Mouse (Mus musculus) left cerebral cortex, postnatal 10 days (tissue): Measurements from ENCODE around the gene Kcnj9. TPM values are rescaled to one million over a fixed set of nuclear protein-coding genes. Genes with fewer than 3 reads are reported as not detected.

ENCODE experiments used
- DNase-seq, 2 experiments: peaks; one replicate each; pipeline ENCODE4 v3.0.0; 2021 to 2022; ENCODE audit warnings: low spot score in 2 of 2, mixed read lengths in 1 of 2; ENCODE audit errors: extremely low spot score in 1 of 2
- intact Hi-C: fragments of 180-260 bp; cut with DNase I; formaldehyde crosslinking; loops from one replicate; pipeline ENCODE4 v1.15.1; 2025
- total RNA-seq, 2 experiments: library from RNA; stranded (reverse); gene quantifications; 2 replicates each; pipeline ENCODE4 v1.2.3; 2021

Kcnj9 gene
- total RNA-seq = 10 to 100 TPM; 77.8 to 84.5 TPM

DNA sequence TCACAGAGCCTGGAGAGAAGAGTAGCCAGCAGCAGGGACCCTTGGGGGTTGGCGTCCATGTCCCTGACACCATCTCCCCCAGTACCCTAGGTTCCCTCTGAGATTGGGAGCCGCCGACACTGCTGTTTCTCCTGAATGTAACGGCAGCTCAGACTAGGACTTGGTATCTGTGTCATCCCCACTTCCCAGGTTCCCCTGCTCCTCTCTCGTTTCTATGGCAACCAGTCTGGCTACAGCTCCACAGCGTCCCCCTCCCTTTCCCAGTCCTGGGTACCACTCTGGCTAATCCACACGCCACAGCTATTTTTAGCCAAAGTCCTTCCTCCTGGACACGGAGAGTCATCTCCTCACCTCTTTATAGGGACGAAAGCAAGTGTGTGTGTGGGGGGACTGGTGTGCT lies at the start of gene Kcnj9:
Gene Kcnj9, minus strand, starts transcription at position 188 of the 400 bp plus-strand sequence.
- intact Hi-C loops = loop anchor here (5.0 kb wide), 1 partner anchor 33 kb away; no protein-coding TSS in a partner anchor
- DNase-seq = peak; percentile 72 to 88

DNA sequence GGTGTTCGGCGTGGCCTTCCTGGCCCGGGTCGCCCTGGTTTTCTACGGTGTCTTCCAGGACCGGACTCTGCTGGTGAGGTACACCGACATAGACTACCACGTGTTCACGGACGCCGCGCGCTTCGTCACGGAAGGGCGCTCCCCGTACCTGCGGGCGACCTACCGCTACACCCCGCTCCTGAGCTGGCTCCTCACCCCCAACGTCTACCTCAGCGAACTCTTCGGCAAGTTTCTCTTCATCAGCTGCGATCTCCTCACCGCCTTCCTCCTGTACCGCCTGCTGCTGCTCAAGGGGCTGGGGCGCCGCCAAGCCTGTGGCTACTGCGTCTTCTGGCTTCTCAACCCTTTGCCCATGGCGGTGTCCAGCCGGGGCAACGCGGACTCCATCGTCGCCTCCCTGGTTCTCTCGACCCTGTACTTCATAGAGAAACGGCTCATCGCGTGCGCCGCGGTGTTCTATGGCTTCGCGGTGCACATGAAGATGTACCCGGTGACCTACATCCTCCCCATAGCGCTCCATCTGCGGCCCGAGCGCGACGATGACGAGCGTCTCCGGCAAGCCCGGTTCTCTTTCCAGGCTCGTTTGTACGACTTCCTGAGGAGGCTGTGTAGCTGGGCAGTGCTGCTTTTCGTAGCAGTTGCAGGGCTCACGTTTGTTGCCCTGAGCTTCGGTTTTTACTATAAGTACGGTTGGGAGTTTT lies 47.8 kb upstream of the Kcnj9 start:
- intact Hi-C loops = no loop called here
- peak in 1 of 2 experiments; percentile 57 for DNase-seq

DNA sequence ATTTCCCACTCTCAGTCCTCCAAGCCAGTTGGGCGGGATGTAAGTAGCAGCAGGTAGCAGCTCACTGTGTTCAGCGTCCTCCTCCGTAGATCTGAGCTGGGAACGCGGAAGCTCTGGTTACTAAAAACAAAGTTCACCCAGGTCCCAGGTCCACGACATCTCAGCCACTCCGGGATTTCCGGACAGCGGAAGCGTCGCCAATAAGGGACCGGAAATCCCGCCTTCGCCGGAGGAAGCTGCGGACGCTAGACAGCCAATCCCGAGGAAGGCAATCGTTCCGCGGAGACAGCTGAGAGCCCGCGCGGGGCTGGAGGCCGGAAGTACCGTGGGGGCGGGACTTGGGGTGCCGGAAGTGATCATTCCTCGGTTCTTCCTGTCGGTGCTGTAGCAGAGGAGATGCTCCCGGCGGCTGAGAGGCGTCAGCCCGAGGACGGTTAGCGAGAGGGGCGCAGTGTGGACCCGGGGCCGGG lies 47.1 kb upstream of the Kcnj9 start, which contains the start of gene Pigm:
Gene Pigm, plus strand, starts transcription at position 349 of the 470 bp plus-strand sequence.
- intact Hi-C loops = no loop called here
- peak; percentile 97 to 99 for DNase-seq

DNA sequence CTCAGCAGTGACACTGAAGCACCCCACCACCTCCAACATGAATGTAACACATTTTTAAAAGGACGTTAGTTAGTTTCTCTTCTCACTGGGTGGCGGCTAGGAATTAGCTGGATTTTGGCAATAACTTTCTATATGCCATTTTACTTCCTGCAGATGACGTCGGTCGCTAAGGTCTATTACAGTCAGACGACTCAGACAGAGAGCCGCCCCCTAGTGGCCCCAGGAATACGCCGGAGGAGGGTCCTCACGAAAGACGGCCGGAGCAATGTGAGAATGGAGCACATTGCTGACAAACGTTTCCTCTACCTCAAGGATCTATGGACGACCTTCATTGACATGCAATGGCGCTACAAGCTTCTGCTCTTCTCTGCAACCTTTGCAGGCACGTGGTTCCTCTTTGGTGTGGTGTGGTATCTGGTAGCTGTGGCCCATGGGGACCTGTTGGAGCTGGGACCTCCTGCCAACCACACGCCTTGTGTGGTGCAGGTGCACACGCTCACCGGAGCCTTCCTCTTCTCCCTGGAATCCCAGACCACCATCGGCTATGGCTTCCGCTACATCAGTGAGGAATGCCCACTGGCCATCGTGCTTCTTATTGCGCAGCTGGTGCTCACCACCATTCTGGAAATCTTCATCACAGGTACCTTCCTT lies 39.8 kb upstream of the Kcnj9 start:
- peak in 1 of 2 experiments; percentile 78 for DNase-seq
- intact Hi-C loops = no loop called here

DNA sequence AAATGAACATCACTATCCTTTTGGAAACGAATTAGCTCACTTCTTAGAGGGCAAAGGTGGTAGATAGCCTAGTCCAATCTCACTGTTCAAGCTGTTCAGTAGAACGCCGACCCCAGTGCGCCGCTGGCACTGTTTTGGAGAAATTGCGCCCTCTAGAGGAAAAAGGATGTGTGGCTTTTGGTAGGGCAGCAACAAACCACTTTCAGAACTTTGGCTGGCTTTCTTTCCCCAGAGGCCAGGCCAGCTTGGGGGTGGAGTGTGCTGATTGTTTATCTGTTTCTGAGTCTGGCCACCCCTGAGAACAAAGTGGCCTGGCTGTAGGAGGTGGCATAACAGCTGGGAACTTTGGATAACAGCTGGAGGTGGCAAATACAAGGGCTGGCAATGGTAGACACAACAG lies 35.6 kb upstream of the Kcnj9 start:
- peak; percentile 69 for DNase-seq
- intact Hi-C loops = loop anchor here (5.0 kb wide), 1 partner anchor 37 kb away; the partner anchor contains the start of gene Kcnj9

DNA sequence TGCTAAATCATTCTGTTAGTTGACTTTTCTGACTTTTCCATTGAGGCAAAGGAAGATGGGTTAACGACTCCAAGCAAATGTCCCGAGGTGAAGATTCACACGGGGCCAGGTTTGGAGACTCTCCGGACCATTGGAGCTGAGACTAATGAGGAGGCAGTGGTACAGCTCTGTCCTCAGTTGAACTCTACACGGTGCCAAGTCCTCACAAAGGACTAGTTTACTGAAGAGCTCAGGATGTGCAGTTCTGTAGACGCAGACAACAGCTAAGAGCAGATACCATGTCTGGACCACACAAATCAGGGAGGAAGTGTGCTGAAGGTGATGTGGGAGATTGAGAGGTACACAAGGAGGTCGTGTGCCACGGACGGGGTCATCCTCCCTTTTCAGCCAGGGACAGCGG lies 29.2 kb upstream of the Kcnj9 start:
- intact Hi-C loops = no loop called here
- no peak for DNase-seq

DNA sequence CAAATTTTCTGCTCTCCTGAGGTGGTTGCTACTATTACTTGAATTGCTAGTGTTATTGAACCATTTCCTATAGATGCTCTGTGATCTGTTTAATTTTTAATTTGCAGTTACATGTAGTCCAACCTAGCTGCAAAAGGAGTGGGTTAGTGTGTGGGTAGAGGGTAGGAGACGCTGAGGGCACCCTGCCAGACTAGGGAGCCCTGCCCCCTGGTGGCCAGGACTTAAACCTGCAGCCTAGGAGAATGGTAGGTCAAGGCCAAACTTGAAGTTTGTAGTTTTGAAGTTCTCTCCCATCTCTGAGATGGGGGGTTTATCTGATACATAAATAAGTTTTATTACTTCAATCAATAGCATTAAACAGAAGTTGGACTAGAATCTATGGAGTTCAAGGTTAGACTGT lies 28.4 kb upstream of the Kcnj9 start:
- intact Hi-C loops = no loop called here
- DNase-seq = peak in 1 of 2 experiments; percentile 64

DNA sequence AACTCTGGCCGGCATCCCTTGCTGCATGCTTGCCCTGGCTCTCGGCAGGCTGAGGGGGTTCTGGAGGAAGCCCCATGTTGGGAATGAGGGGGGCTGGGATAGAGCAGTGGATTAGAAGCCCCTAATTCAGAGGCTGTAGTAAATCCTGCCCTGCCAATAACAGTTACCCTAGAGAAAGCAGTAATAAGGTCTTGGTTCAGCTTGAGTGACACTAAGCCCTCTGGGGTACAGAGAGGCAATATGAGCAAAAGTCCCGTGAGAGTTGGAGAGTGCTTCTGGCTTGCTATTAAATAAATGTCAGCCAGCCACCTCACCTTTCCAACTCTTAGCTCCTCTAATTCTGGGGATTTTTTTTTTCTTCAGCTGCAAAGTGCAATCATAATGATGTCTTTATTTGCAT lies 26.2 kb upstream of the Kcnj9 start:
- no peak for DNase-seq
- intact Hi-C loops = no loop called here

GRCm38 (mm10) chr1:172352453-172352852 lies 23.3 kb upstream of the Kcnj9 start:
- DNase-seq = no peak
- intact Hi-C loops = no loop called here

DNA sequence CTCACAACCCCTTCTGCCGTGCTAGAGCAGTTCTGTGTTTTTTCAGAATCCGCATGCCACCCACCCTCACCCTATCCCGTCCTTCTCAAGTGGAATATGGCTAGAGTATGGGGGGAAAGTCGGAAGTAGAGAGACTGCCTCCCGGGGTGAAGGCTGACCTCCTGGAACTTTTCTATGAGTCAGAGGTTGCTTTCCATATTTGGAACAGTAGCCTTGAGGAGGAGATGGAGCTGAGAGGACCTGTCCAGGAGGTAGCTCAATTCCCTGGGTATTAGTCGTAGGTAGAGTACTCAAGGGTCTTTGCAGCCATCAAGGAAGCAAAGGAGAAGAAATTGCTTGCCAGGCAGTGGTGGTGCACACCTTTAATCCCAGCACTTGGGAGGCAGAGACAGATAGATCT lies 22.9 kb upstream of the Kcnj9 start:
- intact Hi-C loops = no loop called here
- DNase-seq = no peak

- DNase-seq = peak; percentile 74 to 76
- intact Hi-C loops = no loop called here
These were observed 21.0 kb upstream of the Kcnj9 start for GRCm38 (mm10) chr1:172349916-172350812.

DNA sequence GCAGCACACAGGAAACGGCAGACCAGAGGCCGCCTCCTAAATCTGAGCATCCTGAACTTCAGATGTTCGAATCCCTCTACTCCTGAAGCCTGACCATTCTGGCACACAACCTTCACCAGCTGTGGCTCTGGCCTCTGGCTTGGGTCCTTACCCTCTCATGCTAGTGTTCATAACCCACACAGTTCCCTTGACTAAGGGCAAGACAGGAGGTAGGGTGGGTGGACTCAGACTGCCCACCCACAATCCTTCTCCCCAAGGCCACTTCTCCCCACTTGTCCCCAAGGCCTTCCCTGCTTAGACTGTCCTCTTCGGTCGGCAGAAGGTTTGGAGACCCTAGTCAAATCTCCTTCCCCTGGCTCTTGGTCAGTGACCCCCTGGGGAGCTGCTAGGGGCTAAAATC lies 20.4 kb upstream of the Kcnj9 start:
- intact Hi-C loops = no loop called here

DNA sequence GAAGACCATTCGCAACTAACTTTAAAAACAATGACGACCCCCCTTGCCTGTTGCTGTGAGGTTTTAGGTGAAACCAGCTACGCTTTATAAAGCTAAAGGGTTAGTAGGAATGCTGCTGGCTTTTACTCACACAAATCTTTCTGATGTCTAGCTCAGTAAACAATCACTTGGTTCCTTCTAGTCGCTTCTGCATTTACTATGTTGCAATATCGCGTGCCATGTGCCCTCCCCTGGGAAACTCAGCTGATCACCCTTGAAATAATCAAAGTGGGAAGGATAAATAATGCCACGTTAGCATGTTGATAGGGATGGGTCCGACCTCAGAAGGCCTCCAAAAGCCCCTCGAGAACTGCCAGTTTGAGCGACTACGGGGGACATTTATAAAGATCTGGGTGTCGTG lies 18.3 kb upstream of the Kcnj9 start:
- intact Hi-C loops = no loop called here
- no peak for DNase-seq

More for the DNA sequence above, 20.4 kb upstream of the Kcnj9 start:
- DNase-seq = no peak

GRCm38 (mm10) chr1:172346707-172347106 lies 17.6 kb upstream of the Kcnj9 start:
- intact Hi-C loops = no loop called here

DNA sequence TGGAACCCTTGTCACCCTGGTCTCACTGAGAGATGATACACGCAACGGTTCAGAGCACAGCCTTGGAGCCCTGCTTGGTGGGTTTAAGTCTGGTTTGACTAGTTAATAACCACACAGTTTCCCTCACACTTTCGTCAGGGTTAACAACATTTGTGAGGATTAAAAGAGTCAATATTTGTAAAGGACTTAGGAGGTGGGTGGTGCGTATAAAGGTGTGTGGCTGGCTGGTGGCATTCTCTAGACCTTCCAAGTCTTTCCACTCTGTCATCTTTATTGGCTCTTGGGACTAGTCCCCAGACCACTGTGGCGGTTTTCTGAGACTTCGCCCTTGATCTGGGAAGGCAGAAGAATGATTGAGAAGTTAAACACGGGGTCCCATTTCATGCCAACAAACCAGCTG lies 15.7 kb upstream of the Kcnj9 start:
- intact Hi-C loops = no loop called here
- no peak for DNase-seq

More at GRCm38 (mm10) chr1:172346707-172347106, 17.6 kb upstream of the Kcnj9 start:
- no peak for DNase-seq

GRCm38 (mm10) chr1:172343914-172344313 lies 14.8 kb upstream of the Kcnj9 start:
- peak; percentile 34 to 42 for DNase-seq

DNA sequence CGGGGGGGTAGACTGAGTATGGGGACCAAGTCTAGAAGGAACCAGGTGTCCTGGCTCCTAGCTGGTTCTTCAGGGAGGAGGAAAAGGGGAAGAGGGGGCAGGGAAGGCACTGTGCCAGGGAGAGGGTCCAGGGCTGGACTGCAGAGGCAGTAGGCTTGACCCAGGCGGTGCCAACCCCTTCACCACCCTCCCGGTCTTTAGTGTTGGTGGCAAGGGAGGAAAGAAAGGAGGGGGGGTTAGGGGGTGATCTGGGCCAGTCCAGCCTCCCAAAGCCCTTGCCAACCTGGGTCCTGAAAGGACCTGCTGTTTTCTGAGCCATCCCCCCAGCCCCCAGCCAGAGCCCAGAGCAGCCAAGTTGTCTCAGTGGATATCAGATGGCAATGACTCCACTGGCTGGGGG lies 13.6 kb upstream of the Kcnj9 start:
- intact Hi-C loops = no loop called here
- peak; percentile 76 to 79 for DNase-seq

More at GRCm38 (mm10) chr1:172343914-172344313, 14.8 kb upstream of the Kcnj9 start:
- intact Hi-C loops = no loop called here

DNA sequence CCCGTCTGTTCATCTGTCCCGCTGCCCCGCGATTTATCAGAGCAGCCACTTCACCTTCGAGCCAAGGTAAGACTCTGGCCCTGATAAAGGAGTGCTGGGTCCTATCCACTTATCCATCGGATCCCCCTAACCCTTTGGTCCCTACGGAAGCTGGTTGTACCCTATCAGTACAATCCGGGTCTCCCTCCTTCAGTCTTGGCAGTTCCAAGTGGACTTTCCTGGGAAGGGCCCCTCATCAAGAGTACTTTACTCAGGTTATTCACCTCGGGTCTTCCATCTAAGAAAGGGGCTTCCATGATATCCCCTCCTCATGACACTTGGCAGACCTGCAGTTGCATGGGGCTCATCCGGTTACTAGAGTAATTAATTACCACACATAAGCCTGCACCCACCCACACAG lies 12.3 kb upstream of the Kcnj9 start:
- no peak for DNase-seq
- intact Hi-C loops = no loop called here

- DNase-seq = peak; percentile 75 to 91
- intact Hi-C loops = no loop called here
These were observed 11.7 kb upstream of the Kcnj9 start, which contains the start of gene Kcnj10 for GRCm38 (mm10) chr1:172340729-172341321. Gene Kcnj10 (plus strand): TSS chr1:172341210.
